Mouse (Mus musculus) CD4-positive helper T cell, adult 2 months (primary cell): ENCODE data around the gene Mcm9.
"Not testable (repeated sequence)": the region's sequence is repeated elsewhere in the genome, so short reads cannot be mapped to it uniquely, and the experiment has no call there.

Experiments used
- DNase-seq: peaks from one replicate; pipeline ENCODE4 v3.0.0-alpha.2; 2012; ENCODE audit warnings: low read depth, missing footprints, low spot score

Mcm9 gene

GRCm38 (mm10) chr10:53630339-53630738, at the start of gene Mcm9:
TSS of gene Mcm9 (minus strand) at chr10:53630439.
- not testable (repeated sequence) for DNase-seq

DNA sequence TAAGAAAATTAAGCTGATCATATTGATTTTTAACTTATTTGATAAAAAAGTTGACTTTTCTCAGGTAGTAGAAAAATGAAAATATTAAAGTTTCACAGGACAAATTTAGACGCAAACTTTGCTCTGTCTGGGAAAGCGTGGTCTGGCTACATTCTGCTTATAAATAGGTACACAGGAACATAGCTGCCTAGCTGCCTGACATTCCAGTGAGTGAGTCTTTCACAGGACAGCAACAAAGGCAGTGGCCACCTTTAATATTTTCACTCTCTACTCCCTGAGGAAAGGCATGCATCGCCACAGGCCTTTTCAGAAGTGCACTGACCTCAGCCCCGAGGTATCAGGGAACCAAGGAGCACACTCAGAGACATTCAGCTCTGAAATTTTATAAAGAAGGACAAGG, 31.5 kb upstream of the Mcm9 start:
- no peak for DNase-seq

DNA sequence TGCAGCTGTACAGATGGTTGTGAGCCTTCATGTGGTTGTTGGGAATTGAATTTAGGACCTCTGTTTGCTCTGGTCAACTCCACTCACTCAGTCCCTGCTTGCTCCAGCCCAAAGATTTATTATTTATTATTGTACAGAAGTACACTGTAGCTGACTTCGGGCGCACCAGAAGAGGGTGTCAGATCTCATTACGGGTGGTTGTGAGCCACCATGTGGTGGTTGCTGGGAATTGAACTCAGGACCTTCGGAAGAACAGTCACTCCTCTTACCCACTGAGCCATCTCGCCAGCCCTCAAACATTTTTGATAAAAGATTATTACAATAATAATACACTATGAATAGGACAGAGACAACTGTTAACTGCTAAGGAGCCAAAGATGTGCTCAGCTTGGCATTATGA, 24.0 kb upstream of the Mcm9 start:
- not testable (repeated sequence) for DNase-seq

DNA sequence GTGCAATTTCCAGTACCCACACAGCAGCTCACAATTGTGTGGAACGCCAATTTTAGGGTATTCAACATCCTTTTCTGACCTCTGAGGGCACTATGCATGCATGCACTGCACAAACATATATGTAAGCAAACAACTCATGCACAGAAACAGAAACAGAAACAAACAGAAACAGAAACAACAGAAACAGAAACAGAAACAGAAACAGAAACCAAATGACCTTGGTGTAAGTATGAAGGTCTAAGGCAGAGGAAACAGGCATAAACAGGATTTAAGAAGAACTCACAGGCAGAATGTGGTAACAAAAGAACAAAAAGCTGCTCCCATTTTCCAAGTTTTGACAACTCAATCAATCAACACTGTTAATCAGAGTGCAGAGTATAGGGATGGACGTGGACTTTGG, 20.4 kb upstream of the Mcm9 start:
- peak; percentile 50 for DNase-seq

GRCm38 (mm10) chr10:53641507-53641906, 11.3 kb upstream of the Mcm9 start:
- peak; percentile 27 for DNase-seq

DNA sequence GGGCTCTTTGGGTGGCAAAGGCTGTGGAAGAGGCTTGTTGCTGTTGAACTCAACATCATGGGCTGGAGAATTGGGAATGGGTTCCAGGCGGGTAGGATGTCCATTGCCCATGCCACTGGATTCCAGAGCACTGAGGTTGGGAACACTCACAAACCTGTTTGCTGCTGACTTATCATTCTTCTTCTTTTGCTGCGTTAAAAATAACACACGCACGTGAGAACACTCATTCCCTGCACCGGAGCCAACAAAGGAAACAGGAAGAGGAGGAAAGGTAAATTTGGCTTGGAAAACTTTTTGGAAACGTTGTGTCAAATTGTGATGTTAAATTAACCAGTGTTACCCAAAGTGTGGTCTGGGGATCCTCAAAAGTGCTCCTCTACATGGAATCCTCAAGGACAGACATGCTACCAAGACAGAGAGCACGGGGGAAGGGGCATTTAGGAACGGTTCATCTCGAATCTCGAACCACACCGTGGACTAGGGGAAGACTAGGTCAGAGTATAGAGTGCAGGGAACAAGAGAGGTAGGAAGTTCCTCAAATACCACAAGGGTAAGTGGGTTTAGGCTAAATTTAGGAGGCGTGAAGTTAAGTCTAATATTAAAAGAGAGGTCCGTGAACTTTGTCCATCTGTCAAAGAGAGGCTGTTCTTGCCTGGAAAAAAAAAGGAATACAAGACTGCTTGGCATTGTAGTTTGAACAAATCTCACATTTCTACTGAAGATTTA, 5.2 kb upstream of the Mcm9 start:
- no peak for DNase-seq

- no peak for DNase-seq
Observed at GRCm38 (mm10) chr10:53634160-53634559, 3.9 kb upstream of the Mcm9 start.

- DNase-seq = peak; percentile 95
Observed at GRCm38 (mm10) chr10:53629918-53630250, 355 bp downstream of the Mcm9 start.

GRCm38 (mm10) chr10:53629247-53629917, 857 bp downstream of the Mcm9 start:
- DNase-seq = peak; percentile 96

DNA sequence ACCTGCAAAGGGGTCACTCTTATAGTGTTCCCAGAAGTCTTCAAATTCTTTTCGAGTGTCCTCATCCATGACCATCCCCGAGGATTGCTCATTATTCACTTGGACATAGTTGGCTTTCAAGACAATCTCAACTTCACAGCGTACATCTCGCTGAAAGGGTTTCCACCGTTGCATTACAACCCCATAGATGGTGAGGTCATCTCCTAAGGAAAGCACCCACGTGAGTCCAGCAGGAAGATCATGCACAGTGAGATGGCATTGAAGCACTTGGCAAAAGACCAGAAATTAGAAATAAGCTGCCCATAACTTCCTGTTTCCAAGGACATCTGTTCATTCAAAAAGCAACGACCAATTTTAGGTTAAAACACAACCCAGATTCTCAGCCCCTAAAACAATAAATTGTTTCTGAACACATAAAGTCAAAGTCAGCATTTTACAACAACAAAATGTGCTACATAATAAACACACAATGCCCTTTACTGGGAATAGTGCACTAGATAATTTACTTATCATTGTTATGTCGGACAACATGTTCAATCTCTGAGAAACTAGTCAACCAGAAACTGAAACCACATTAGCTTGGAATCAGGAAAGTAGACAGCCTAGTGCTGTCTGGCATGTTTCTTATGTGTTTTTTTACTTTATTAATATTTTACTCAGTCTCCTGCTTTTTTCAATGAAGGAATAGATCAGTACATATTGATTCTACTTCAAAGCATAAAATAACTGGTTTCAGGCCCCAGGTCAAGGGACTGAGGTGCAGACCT, 14.2 kb downstream of the Mcm9 start:
- DNase-seq = no peak

- no peak for DNase-seq
Observed at GRCm38 (mm10) chr10:53613955-53614354, 16.3 kb downstream of the Mcm9 start.

DNA sequence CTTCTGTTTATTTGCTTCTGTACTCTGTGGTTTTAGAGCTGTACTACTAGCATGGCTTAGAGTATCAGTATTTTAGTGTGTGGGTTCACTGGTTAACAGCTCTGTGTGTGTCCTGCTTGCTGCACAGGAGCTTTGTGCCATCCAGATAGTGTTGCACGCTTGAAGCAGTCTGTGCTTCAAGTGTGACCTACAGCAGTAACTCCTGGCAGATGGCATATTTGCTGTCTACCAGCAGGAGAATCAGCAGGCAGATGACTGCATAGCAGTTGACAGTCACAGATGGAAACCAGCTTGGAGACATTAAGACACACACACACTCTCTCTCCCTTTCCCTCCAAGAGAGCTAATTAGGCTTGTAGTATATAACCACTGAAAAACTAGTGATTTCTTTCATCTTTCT, 18.1 kb downstream of the Mcm9 start:
- DNase-seq = no peak

GRCm38 (mm10) chr10:53608274-53608673, 22.0 kb downstream of the Mcm9 start:
- DNase-seq = no peak

GRCm38 (mm10) chr10:53605328-53605727, 24.9 kb downstream of the Mcm9 start:
- no peak for DNase-seq

- peak; percentile 35 for DNase-seq
Observed at GRCm38 (mm10) chr10:53598821-53599220, 31.4 kb downstream of the Mcm9 start.

DNA sequence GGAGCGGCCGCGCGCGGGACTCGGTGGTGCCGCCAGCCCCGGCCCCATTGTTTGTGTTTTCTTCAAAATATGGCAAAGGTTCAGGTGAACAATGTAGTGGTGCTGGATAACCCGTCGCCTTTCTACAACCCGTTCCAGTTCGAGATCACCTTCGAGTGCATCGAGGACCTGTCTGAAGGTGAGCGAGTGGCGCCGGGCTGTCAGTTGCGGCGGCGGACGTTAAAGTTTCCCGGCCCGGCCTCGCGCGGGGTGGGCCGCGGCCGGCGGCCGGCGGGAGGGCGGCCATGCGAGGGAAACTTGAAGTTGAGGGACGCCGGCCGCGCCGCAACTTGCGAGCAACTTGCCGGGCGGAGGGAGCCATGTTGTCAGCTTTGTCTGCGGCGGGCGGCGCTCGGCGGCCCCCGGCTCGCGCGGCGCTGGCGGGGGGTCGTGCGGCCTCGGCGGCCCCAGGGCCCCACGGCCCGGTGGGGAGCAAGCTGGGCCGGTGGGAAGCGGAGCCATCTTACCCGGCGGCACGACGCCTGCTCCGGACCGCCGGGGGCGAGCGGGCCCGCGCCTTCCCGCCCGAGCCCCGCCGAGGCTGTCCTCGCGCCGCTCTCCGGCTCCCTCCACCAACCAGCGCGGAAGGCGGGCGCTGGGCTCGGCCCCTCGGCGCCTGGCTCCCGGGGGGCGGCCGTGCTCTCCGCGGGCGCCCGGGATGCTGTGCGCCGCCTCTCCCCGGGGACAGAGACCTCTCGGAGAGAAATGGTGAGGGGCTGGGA, 32.9 kb downstream of the Mcm9 start:
- DNase-seq = peak; percentile 55

DNA sequence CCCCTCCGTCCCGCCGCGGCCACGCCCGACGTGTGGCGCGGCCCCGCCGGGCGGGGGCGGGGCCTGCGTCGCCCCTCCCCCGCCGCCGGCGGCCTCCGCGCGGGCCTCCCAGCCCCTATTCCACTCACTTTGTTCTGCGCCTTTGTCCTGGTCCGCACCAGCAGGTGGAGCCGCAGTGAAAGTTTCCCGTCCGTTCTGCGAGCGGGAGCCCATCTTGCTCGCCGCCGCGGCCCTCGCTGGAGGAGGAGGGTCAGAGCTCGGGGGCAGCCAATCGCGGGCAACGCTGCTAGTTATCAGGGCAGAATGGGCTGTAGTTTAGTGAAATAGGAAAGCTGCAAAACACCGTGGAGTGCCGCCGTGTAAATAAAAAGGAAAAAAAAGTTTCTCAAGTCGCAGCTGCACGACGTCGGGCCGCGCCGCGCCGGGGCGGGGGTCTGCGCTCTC, 33.5 kb downstream of the Mcm9 start, which contains the start of gene Asf1a:
Asf1a (plus strand) TSS at position 81 of the 444 bp plus-strand sequence.
- DNase-seq = peak; percentile 97

DNA sequence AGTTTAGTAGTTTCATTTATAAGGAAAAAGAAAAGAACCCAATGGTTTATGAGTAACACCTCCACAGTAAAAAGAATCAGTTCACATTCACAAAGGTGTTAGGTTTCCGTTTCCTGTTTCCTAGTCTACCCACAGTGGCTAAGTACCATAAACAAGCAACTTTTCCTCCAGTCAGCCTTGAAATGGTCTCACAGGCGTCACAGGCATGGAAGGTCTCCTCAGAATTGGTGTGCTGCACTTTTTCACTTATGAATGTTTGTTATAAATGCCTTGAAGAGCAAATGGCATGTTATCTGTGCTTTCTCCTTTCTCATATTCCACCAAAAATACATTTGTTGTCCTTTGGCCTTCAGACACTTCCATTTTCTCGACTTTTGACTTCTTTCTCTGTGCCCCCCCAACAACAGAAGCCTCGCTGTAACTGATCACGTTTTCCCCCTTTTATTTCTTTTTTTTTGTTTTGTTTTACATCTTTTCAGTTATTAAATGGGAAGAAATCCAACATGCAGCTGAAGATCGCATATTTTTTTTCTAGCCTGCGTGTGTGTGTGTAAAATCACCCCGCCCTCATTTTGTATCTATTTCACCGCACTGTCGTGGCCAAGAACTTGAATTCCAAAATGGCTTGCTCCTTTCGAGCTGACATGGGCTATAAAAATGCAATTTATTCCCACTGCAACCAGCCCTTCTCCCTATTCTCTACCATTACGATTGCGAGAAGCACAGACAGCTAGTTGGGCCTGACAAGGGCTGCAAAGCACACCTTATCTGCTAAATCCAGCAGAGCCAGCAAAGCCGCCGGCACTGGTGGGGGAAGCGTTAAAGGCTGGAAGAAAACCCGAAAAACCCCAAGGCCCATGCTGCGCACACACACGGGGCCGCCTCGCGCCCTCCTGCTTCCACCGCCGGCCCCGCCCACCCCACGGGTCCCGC, 34.2 kb downstream of the Mcm9 start:
- DNase-seq = peak; percentile 78

GRCm38 (mm10) chr10:53585777-53586176, 44.5 kb downstream of the Mcm9 start:
- no peak for DNase-seq

DNA sequence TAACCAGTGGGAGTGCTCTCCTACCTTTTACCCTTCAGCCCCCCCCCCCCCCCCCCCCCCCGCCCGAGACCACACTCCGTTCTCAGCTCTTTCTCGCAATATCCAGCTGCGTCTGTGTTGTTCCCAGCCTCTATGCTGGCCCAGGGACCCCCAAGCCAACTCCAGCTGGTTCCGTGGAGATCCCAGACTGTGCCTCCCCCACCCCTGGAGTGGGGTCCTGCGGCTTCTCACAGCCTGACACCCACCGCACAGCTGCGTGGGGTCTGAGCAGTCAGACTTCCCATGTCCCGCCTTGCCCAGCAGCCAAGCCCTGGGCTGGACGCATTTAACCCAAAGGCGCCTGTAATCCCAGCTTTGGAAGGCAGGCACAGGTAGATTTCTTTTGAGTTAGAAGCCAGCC, 49.2 kb downstream of the Mcm9 start:
- DNase-seq = no peak
